In the genomic region with DNA sequence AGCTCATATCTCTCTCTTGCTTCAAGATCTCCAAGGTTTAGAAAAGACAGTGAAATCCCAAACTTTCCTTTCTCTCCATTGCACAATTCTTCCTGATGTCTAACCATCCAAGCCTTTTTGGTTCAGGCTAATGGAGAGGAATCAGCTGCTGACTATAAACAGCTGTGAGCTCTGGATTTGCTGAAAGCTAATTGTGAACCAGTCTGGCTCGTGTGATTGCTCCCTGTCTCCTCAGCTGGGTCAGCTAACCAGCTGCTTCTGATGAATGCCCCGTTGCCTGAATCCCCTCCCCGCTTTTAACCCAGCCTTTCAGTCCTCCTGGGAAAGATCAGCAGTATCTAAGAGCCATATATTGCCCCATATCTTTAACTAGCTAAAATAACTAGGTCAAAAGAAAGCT, we compare ENCODE assay signal across 18 mouse cellular contexts. TPM values are rescaled to one million over a fixed set of nuclear protein-coding genes. Genes with fewer than 3 reads are reported as not detected.
DNase-seq lines count a peak whose midpoint lies in the region; ATAC-seq lines count a peak whose summit lies in the region.
"Had no signal": no experiment of that assay in that cellular context is flagged by ENCODE, and none has a peak within 500 bp of the region (broad histone marks: within the 10 kb centered on the region; RNA-seq: fewer than 3 reads in every experiment).

No protein-coding gene starts in this region.

- peak; percentile 55 for DNase-seq in retina, embryonic 14.5 days (ENCODE audit: low spot score)
- no peak for DNase-seq in cerebellum, postnatal 10 days
- DNase-seq in adrenal gland, postnatal 10 days: no peak
- DNase-seq: adrenal gland, adult 2 months; cerebellum, postnatal 14 days; heart, adult 2 months; kidney, postnatal 10 days; liver, postnatal 0 days had no signal

- 24% methylated on average over 3 of the region's 3 CpGs for WGBS in forebrain, embryonic 15.5 days
- WGBS in forebrain, embryonic 12.5 days: 33% methylated on average over 3 of the region's 3 CpGs
- WGBS in midbrain, embryonic 12.5 days: 17% methylated on average over 3 of the region's 3 CpGs
- WGBS in midbrain, embryonic 16.5 days: 16% methylated on average over 3 of the region's 3 CpGs
- 22% methylated on average over 3 of the region's 3 CpGs for WGBS in forebrain, embryonic 16.5 days

- H3K27ac ChIP-seq in forebrain, embryonic 15.5 days (replicated peaks): no peak overlapping the region
- no peak overlapping the region for H3K27ac ChIP-seq in forebrain, embryonic 12.5 days
- no peak overlapping the region for H3K27ac ChIP-seq in midbrain, embryonic 12.5 days (replicated peaks)
- no peak overlapping the region for H3K27ac ChIP-seq in midbrain, embryonic 16.5 days (ENCODE audit: low read length)
- no peak overlapping the region for H3K27ac ChIP-seq in forebrain, embryonic 16.5 days (ENCODE audit: low read length)
- H3K27ac ChIP-seq: heart, adult 2 months; intestine, embryonic 15.5 days; limb, embryonic 12.5 days; midbrain, embryonic 13.5 days had no signal

- H3K4me3 ChIP-seq in forebrain, embryonic 15.5 days: no peak overlapping the region
- no peak overlapping the region for H3K4me3 ChIP-seq in forebrain, embryonic 12.5 days (replicated peaks)
- no peak overlapping the region for H3K4me3 ChIP-seq in midbrain, embryonic 12.5 days
- no peak overlapping the region for H3K4me3 ChIP-seq in midbrain, embryonic 16.5 days (ENCODE audit: low read depth, low read length)
- no peak overlapping the region for H3K4me3 ChIP-seq in forebrain, embryonic 16.5 days (replicated peaks; ENCODE audit: low read length)
- H3K4me3 ChIP-seq: heart, adult 2 months; intestine, embryonic 15.5 days; limb, embryonic 12.5 days; midbrain, embryonic 13.5 days had no signal

- no peak overlapping the region for H3K9ac ChIP-seq in forebrain, embryonic 15.5 days (replicated peaks)
- H3K9ac ChIP-seq in forebrain, embryonic 12.5 days: no peak overlapping the region
- H3K9ac ChIP-seq in midbrain, embryonic 12.5 days (replicated peaks): no peak overlapping the region
- H3K9ac ChIP-seq in midbrain, embryonic 16.5 days (ENCODE audit: low read depth, low read length): no peak overlapping the region
- H3K9ac ChIP-seq in forebrain, embryonic 16.5 days (replicated peaks; ENCODE audit: low read depth, low read length): no peak overlapping the region
- H3K9ac ChIP-seq: intestine, embryonic 15.5 days; limb, embryonic 12.5 days; liver, postnatal 0 days; midbrain, embryonic 13.5 days had no signal

- 0 out of 2 replicates have a peak, but pooled peaks have one; percentile 26 for ATAC-seq in forebrain, embryonic 15.5 days (replicated peaks)
- no peak for ATAC-seq in forebrain, embryonic 12.5 days (ENCODE audit: low FRiP score)
- ATAC-seq in midbrain, embryonic 12.5 days (ENCODE audit: low FRiP score, low read depth): 0 out of 2 replicates have a peak, but pooled peaks have one; percentile 30
- no peak for ATAC-seq in midbrain, embryonic 16.5 days
- ATAC-seq in forebrain, embryonic 16.5 days: peak; percentile 65
- ATAC-seq: intestine, embryonic 15.5 days; liver, postnatal 0 days; midbrain, embryonic 13.5 days had no signal

- peaks cover 7% of the 10 kb centered on the region; the same call in 1 of the 2 replicates for H3K4me1 ChIP-seq in forebrain, embryonic 15.5 days
- H3K4me1 ChIP-seq in forebrain, embryonic 12.5 days: peaks cover 12% of the 10 kb centered on the region
- peaks cover 6% of the 10 kb centered on the region for H3K4me1 ChIP-seq in midbrain, embryonic 12.5 days
- H3K4me1 ChIP-seq in midbrain, embryonic 16.5 days (ENCODE audit: control insufficient read depth, insufficient read depth, low read length): 0 out of 2 replicates have a peak, but pooled peaks cover 3% of the 10 kb centered on the region
- H3K4me1 ChIP-seq in forebrain, embryonic 16.5 days (replicated peaks; ENCODE audit: control insufficient read depth, insufficient read depth, low read length): peaks cover 8% of the 10 kb centered on the region
- H3K4me1 ChIP-seq: midbrain, embryonic 13.5 days had no signal

- H3K4me2 ChIP-seq in forebrain, embryonic 15.5 days (replicated peaks): no peak overlapping the region
- no peak overlapping the region for H3K4me2 ChIP-seq in forebrain, embryonic 12.5 days
- H3K4me2 ChIP-seq in midbrain, embryonic 12.5 days (replicated peaks): no peak overlapping the region
- no peak overlapping the region for H3K4me2 ChIP-seq in midbrain, embryonic 16.5 days (ENCODE audit: low read length)
- H3K4me2 ChIP-seq in forebrain, embryonic 16.5 days (ENCODE audit: low read length): no peak overlapping the region
- H3K4me2 ChIP-seq: intestine, embryonic 15.5 days; limb, embryonic 12.5 days; midbrain, embryonic 13.5 days had no signal

- no peaks in the 10 kb centered on the region for H3K36me3 ChIP-seq in forebrain, embryonic 15.5 days
- no peaks in the 10 kb centered on the region for H3K36me3 ChIP-seq in forebrain, embryonic 12.5 days (replicated peaks)
- H3K36me3 ChIP-seq in midbrain, embryonic 12.5 days: no peaks in the 10 kb centered on the region
- no peaks in the 10 kb centered on the region for H3K36me3 ChIP-seq in midbrain, embryonic 16.5 days (ENCODE audit: control insufficient read depth, insufficient read depth, low read length)
- H3K36me3 ChIP-seq in forebrain, embryonic 16.5 days (ENCODE audit: control insufficient read depth, insufficient read depth): no peaks in the 10 kb centered on the region
- H3K36me3 ChIP-seq: intestine, embryonic 15.5 days; limb, embryonic 12.5 days; midbrain, embryonic 13.5 days had no signal

- H3K9me3 ChIP-seq in forebrain, embryonic 15.5 days: no peaks in the 10 kb centered on the region
- no peaks in the 10 kb centered on the region for H3K9me3 ChIP-seq in forebrain, embryonic 12.5 days
- no peaks in the 10 kb centered on the region for H3K9me3 ChIP-seq in midbrain, embryonic 12.5 days
- no peaks in the 10 kb centered on the region for H3K9me3 ChIP-seq in midbrain, embryonic 16.5 days (replicated peaks; ENCODE audit: control insufficient read depth, low read length, poor library complexity, severe bottlenecking)
- no peaks in the 10 kb centered on the region for H3K9me3 ChIP-seq in forebrain, embryonic 16.5 days (ENCODE audit: control insufficient read depth, low read length)
- H3K9me3 ChIP-seq: intestine, embryonic 15.5 days; limb, embryonic 12.5 days; midbrain, embryonic 13.5 days had no signal

- no peaks in the 10 kb centered on the region for H3K27me3 ChIP-seq in forebrain, embryonic 15.5 days
- H3K27me3 ChIP-seq in forebrain, embryonic 12.5 days: peaks cover 12% of the 10 kb centered on the region; the same call in 1 of the 2 replicates
- H3K27me3 ChIP-seq in midbrain, embryonic 12.5 days: no peaks in the 10 kb centered on the region; the same call in none of the 2 replicates
- H3K27me3 ChIP-seq in midbrain, embryonic 16.5 days (ENCODE audit: control insufficient read depth, insufficient read depth, low read depth, low read length): no peaks in the 10 kb centered on the region; the same call in 1 of the 2 replicates
- no peaks in the 10 kb centered on the region for H3K27me3 ChIP-seq in forebrain, embryonic 16.5 days (replicated peaks; ENCODE audit: control insufficient read depth, insufficient read depth, low read length)
- H3K27me3 ChIP-seq: intestine, embryonic 15.5 days; limb, embryonic 12.5 days had no signal

RNA-seq across cellular contexts. Expression of a gene that starts 2.6 kb away (rescaled TPM):
- 0.19 and 0.69 TPM in 2 replicates for polyA plus RNA-seq in forebrain, embryonic 15.5 days (2015; fragmentation: Nextera tagmentation; extraction: Ambion mirVana)
- 0.34 and 0.35 TPM in 2 replicates for polyA plus RNA-seq in forebrain, embryonic 12.5 days (2016; fragmentation: Nextera tagmentation; extraction: Ambion mirVana)
- polyA plus RNA-seq in midbrain, embryonic 12.5 days (2016; fragmentation: Nextera tagmentation; extraction: Ambion mirVana): 0.18 and 0.82 TPM in 2 replicates
- polyA plus RNA-seq in midbrain, embryonic 16.5 days (2015; fragmentation: Nextera tagmentation; extraction: Ambion mirVana): 0.15 and 0.46 TPM in 2 replicates
- polyA plus RNA-seq in forebrain, embryonic 16.5 days (2015; fragmentation: Nextera tagmentation; extraction: Ambion mirVana): 0.18 and 0.67 TPM in 2 replicates
- total RNA-seq in adrenal gland, postnatal 10 days (2021): 10 to 100 TPM; 14.7 to 19.1 TPM

RNA-seq across cellular contexts. Expression of a gene that starts 32.7 kb away (rescaled TPM):
- polyA plus RNA-seq in forebrain, embryonic 15.5 days (2015; fragmentation: Nextera tagmentation; extraction: Ambion mirVana): 14.2 and 16.0 TPM in 2 replicates
- polyA plus RNA-seq in forebrain, embryonic 12.5 days (2016; fragmentation: Nextera tagmentation; extraction: Ambion mirVana): 10.2 and 11.5 TPM in 2 replicates
- 13.3 and 13.9 TPM in 2 replicates for polyA plus RNA-seq in midbrain, embryonic 12.5 days (2016; fragmentation: Nextera tagmentation; extraction: Ambion mirVana)
- 17.7 and 18.2 TPM in 2 replicates for polyA plus RNA-seq in midbrain, embryonic 16.5 days (2015; fragmentation: Nextera tagmentation; extraction: Ambion mirVana)
- 15.4 and 20.8 TPM in 2 replicates for polyA plus RNA-seq in forebrain, embryonic 16.5 days (2015; fragmentation: Nextera tagmentation; extraction: Ambion mirVana)
- 10 to 100 TPM; 33.0 to 45.0 TPM for total RNA-seq in adrenal gland, postnatal 10 days (2021)

RNA-seq across cellular contexts. Expression of a gene that starts 50.8 kb away (rescaled TPM):
- polyA plus RNA-seq in forebrain, embryonic 15.5 days (2015; fragmentation: Nextera tagmentation; extraction: Ambion mirVana): 0.04 and 0.09 TPM in 2 replicates
- not detected in 2 replicates for polyA plus RNA-seq in forebrain, embryonic 12.5 days (2016; fragmentation: Nextera tagmentation; extraction: Ambion mirVana)
- polyA plus RNA-seq in midbrain, embryonic 12.5 days (2016; fragmentation: Nextera tagmentation; extraction: Ambion mirVana): not detected in 2 replicates
- 0.04 TPM in 2 replicates for polyA plus RNA-seq in midbrain, embryonic 16.5 days (2015; fragmentation: Nextera tagmentation; extraction: Ambion mirVana)
- polyA plus RNA-seq in forebrain, embryonic 16.5 days (2015; fragmentation: Nextera tagmentation; extraction: Ambion mirVana): 0.06 TPM in 1 of 2 replicates, not detected in the other
- total RNA-seq in adrenal gland, postnatal 10 days (2021): under 1 TPM in 1 of 2 experiments, not detected in 1; 0.15 TPM
- total RNA-seq: heart, adult 2 months; heart, postnatal 25 days had no signal
- polyA plus RNA-seq: limb, embryonic 12.5 days; liver, postnatal 0 days; urinary bladder, adult 2 months had no signal

Comparison
In these comparisons a context has a peak if more than half of its experiments do, and no peak if none do; other contexts are left out.
1. ATAC-seq: peak in forebrain, embryonic 15.5 days (single experiment), midbrain, embryonic 12.5 days (single experiment) and forebrain, embryonic 16.5 days (single experiment); none in forebrain, embryonic 12.5 days (single experiment) and midbrain, embryonic 16.5 days (single experiment).